Mouse (Mus musculus) CD4-positive, CD25-positive, alpha-beta regulatory T cell, adult 4 months (primary cell): ENCODE measurements at regions not wholly inside any gene's neighbourhood (a gene's known extent, or its start where the extent isn't known, plus 50 kb on each side); places are given as distances from the start of the nearest gene placed in this dataset.

Source experiments
- ATAC-seq: one replicate; pipeline ENCODE4 v1.8.0; 2017

DNA sequence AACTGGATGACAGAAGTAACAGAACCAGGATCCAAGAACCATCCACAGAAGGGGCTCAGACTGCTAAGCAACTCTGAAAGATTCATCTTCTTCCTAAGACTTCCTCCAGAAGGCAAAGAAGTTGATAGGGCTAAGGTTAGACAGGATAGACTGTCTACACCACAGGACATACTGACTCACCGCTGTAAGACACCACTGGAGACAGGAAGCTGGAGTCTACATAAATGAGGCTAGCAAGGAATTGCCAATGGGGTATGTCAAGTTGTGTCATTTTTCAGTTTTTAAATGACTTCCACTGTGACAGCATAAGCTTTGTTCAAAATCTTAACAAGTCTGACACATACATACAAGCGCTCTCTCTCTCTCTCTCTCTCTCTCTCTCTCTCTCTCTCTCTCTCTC is 645.4 kb upstream of the Gm10131 start:
- ATAC-seq = peak; percentile 36

DNA sequence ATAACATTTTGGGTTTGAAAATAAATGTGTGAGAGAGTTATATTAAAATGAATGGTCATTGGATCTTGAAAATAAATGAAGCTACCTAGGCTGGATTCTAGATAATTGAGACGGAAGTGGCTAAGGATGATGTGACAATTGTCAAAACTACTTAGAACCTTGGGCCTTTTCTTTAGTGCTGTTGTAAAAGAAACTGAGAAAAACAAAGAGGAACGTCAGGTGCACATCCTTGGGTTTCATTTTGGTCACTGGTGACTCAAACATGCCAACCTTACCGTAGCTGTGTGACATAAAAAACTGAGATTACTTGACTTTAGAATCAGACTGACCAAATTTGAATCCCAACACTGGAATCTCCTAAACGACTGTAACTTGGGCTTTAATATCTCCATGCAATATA is 644.6 kb upstream of the Gm10131 start:
- peak; percentile 65 for ATAC-seq

DNA sequence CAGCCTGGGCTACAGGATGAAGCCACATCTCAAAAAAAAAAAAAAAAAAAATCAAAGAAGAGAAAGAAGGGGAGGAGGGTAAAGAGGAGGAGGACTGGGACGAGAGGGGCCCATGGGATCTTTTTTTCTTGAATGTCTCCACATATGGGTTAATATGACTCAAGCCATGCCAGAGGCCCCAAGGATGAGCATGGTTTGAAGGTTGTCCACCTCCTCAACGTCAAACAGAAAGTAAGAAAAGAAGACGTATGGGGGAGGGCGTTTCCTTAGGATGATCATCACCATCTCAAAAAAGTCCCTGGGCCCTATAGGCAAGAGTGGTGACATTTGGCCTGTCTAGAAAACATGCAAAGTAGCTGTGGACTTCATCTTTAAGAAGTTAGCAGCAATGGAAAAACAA is 643.9 kb upstream of the Gm10131 start:
- peak; percentile 63 for ATAC-seq

DNA sequence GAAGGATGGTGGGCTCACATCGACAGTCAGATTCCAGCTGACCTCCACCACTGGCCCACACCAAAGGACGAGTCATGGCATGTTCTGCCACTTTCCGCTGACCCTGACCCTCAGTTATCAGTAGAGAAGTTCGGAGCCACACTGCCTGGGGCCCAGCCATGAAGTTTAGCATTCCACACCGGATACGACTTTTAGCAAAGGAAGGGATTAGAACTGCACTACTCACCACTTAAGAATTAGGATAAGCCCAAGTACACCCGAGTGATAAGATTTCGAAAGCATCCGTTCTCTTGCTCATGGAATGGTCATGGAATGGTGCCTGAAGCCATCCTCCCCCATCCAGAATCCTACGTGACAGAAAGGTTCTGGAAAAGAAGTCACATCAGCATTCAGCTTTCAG is 641.5 kb upstream of the Gm10131 start:
- ATAC-seq = no peak

DNA sequence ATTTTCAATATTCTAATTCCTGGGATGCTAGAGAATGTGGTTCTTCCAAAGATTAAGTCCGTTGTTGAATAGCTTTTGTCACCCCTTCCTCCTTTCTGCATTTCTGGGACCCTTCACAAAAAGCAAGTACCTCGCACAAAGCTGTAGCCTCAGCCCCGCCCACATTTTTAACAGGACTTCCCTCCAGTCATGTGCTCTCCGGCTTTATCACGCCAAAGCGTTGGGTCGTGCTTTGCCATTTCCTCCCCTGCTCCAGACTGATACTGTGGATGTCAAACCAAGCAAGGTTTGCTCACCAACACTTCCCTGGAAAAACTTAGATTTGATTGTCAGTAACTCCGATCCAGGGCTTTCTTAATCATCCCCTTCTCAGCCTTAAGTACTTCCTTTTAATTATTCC is 637.0 kb upstream of the Gm10131 start:
- no peak for ATAC-seq

DNA sequence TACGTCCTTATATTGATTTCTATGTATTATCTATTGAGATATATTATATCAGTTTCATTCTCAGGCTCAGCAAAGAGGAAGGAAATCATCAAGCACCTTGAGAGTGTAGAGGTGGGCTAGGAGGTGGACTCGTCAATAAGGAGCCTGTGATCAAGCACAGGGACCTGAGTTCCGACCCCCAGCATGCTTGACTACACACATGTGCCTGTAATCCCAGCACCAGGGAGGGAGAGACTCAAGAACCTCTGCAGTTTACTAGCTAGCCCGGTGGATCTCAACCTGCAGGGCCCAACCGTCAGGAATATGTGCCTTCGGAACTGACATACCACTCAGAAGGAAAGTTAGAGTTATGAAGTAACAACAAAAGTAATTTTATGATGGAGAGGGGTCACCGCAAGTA is 634.2 kb upstream of the Gm10131 start:
- no peak for ATAC-seq

DNA sequence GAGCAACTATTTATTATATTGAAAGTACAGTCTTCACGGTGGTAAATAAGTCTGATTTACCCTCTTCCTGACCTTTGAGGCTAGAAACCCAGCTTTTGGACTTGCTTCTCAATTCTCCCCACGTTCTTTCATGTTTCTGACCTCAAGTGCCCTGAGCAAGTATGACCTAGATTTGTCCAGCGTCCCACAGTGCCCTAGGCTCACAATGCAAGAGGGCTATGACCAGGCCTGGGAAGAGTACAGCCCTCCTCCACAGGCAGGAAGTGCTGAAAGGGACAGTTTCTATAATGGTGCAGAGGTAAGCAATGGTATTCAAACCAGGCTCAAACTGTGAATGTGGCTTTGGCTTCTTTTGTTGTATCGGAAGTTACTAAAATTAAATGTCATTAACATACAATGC is 633.1 kb upstream of the Gm10131 start:
- ATAC-seq = peak; percentile 30

DNA sequence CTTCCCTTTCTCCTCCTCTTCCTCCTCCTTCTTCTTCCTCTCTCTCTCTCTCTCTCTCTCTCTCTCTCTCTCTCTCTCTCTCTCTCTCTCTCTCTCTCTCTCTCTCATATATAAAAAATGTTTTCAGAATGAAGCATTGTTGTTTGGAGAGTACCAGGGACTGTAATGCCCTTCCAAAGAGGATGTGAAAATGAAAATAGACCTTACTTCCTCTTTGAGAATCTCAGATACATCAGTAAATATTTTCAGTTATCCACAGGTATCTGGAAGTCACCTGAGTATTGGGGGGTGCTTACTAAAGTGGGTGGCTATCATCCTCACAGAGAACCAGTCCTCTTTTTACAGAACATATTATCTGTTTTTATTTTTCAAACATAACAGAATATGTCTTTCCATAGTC is 632.6 kb upstream of the Gm10131 start:
- no peak for ATAC-seq

DNA sequence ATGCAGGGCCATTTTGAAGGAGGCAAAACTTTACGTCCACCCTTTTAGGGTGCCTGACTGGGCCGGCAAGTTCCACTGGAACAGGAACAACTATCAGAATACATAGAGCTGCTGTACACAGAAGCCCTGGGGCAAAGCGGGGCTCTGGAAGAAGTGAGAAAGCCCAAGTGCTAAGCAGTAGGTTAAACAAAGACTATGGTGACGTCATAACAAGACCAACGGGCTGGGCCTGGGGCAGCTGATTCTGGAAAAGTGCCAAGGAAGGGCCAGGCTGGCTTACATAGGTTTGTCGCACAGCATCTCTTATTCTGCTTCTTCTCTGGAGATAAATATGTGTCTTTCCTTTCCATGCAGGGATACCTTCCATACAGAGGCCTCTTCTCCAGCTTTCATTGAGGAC is 631.6 kb upstream of the Gm10131 start:
- ATAC-seq = no peak

DNA sequence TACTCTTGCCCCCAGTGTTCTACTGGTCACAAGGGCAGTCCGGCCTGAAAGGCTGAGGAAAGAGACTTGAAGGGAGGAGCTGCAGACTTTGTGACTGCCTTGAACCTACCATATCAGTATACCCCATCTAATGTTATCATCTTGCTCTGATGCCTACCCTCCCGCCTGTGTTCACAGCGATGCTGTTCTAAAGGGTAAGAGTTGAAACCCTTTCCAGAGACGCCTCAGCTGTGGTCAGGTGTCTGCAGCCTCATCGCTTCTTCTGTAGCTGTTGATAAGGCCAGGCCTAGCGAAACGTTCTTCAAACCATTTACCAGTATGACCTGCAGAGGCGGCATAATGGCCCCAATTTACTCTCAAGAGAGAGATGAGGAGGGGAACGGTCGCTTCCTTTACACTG is 629.3 kb upstream of the Gm10131 start:
- peak; percentile 22 for ATAC-seq

DNA sequence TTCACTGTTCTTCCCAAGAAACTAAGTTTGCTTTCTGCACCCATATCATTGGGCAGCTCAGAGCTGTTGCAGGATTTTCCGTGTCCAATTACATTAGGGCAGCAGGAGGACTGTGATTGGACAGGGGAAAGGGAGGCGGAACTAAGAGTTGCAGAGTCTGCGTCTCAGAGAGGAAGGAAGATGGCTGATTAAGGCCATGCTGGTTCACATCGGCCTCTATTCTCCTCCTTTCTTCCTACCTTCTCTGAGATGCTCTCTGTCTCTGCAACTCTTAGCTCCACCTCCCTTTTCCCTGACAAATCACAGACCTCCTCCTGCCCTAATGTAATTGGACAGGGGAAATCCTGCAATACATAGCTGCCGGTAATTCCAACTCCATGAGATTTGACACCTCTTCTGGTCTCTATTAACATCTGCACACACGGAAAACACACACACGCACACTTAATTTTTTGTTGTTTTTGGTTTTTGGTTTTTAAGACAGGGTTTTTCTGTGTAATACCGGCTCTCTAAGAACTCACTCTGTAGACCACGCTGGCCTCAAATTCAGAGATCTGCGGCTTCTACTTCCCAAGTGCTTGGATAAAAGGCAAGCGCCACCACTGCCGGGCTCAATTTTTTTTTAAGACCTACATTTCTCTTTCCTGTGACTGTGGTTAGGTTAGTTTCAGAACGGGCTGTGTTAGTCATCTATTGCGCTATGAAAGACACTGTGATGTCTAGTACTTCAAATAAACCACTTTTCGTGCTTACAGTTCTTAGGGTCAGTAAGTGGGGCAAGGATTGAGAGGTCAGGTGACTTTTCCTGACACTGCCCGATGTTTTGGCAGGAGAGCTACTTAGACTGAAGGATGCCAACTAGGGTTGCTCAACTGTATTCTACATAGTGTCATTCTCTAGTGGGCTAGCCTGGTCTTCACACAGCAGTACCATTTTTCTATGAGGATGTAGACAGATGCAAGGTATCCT is 628.6 kb upstream of the Gm10131 start:
- ATAC-seq = peak; percentile 83

DNA sequence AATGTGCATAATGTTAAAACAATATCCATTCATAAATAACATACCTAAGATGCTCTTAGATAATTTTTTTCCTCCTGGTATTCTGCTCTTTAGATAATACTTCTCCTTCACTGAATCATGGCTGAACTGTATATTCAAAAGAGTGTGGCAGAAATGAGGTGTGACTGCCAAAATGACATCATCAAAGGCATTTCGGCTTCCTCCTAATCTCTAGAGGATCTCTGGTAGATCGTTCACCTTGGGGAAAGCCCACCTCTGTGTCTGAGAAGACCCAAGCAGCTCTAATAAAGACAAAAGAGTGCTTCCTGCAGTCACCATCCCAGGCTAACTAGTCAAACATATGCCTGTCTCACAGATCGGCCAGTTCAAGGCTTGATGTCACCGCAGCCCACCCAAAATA is 624.7 kb upstream of the Gm10131 start:
- no peak for ATAC-seq

DNA sequence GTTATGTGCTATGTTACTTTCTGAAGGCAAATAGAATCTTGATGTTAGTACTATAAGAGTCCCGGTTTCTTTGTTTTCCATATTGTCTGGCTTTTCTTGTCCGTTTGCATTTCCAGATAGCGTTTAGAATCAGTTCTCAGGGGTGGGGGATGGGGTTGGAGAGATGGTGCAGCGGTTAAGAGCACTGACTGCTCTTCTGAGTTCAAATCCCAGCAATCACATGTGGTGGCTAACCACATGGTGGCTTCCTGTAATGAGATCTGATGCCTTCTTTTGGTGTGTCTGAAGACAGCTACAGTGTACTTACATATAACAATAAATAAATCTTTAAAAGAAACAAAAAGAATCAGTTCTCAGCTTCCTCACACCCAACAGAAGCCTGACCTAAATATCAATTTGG is 623.5 kb upstream of the Gm10131 start:
- peak; percentile 11 for ATAC-seq

DNA sequence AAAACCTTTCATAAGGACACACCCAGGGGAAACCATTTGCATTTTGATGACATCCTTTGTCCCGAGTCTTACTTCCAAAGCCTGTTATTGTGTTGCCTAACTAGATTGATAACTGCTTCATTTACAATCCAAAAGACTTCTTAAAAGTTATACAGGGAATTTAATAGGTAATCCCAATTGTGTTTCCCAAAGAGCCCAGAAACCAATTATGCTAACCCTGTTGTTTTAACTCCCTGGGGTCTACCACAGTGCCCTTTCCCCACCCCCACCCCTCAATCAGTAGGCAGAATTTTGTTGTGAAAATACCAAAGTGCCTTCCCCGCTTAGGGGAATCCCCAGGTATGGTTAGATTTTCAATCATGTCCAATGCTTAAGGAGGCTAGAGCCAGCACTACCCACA is 621.3 kb upstream of the Gm10131 start:
- peak; percentile 42 for ATAC-seq

DNA sequence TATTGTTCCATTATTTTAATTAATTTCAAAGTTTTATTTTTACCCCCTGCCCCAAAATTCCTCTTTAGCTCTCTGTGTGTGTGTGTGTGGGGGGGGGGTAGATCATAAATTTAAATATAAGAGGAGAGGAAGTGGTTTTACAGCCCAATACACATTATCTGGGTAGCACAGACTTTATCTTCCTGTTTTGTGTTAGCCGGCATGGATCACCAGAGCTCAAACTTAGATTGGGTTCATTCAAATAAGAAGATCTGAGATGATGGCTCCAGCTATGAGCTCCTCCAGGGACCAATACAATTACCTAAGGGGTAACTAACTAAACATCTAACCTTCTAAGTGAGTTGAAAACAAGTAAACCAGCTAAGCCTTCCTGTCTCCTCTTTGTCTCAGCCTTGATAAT is 620.8 kb upstream of the Gm10131 start:
- peak; percentile 77 for ATAC-seq

DNA sequence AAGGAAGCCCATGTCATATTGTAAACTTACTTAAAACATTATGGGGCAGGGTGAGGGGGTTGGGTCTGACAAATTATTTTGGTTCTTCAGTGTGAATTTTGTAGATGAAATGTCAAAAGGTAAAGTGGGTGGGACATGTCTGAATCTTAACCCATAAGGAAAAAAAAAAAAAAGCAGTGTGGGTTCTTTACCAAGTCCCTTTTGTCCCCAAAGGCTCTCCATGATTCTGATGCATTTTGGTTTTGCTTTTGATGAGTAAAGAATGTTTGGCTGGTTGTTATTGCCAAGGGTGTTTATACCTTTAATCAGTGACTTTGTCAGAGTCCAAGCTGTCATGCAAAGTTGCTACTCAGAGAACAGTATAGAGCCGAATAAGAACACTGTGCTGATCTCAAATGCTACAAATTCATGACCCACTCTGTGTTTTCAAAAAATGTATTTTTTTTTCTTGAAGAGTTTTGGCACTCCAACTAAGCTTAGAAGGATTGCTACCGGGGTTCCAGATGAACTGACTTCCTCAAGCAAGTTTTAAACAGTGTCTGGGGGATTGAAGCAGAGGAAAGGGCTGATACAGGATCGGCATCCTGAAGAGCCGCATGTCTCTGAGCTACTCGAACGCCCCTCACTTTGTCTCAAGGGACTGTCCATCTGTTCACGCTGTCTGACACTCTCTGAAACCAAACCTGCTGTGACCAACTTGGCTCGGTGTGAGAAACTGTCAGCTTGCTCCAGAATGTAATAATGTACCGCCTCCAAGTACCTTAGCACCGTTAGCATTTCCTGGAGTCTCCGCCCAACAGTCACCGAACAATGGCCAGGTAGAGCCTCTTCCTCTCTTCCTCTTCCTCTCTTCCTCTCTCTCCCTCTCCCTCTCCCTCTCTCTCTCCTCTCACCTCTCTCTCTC is 619.8 kb upstream of the Gm10131 start:
- peak; percentile 31 for ATAC-seq

DNA sequence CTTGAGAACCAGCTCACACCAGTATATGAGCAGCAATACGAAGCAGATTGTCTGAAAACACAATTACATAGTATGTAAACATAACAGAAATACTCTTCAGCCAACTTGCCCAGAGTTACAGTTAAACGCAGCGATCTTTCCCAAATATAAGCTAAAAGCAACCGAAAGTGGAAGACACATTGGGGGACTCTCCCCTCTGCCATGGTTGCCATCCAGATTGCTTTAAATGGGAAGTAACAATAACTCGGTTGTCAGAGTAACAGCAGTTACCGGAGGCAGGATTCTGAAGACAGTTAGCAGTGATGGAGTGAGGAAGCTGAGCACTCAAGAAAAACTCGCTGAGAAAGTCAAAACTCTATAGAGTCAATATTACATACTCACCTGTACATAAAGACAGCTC is 618.0 kb upstream of the Gm10131 start:
- no peak for ATAC-seq

DNA sequence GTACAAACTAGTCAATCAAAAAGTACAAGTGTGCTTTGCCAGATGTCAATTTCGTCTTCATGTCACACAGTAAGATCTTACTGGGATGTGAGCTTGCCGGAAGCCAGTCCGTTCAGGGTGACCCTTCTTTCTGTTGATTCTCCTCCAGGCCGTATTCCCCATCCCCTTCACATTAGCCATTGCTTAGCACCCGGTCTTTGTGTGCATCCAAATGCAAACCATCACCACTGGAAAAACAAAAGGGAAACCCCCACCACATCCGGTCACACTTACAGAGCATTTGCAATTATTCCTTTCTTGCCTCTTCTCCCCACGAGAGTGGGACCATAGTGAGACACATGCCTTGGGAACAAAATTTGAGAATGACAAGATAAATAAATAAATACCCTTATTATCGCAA is 616.2 kb upstream of the Gm10131 start:
- ATAC-seq = no peak

DNA sequence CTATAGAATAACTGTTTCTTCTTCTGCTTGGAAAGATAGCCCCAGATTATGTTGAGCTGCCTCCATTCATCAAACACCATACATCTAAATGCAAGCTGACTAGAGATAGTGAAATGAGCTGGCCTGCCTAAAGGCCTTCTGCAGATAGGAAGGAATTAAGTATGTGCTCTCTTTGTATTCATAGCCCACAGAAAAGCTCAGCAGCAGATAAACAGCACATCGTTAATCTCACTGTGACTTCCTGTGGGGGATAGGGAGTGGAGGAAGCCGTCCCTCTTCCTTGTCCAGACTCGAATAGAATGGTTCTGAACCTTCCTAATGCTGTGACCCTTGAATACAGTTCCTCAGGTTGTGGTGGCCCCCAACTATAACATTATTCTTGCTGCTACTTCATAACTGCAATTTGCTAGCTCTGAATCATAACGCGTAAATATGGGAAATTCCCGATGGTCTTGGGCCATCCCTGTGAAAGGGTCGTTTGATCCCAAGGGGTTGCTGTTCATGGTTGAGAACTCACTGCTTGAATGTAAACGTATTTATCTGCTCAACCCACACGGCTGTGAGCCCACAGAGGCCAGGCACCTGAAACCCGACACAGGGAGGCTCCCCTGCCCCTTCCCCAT is 614.7 kb upstream of the Gm10131 start:
- ATAC-seq = no peak

DNA sequence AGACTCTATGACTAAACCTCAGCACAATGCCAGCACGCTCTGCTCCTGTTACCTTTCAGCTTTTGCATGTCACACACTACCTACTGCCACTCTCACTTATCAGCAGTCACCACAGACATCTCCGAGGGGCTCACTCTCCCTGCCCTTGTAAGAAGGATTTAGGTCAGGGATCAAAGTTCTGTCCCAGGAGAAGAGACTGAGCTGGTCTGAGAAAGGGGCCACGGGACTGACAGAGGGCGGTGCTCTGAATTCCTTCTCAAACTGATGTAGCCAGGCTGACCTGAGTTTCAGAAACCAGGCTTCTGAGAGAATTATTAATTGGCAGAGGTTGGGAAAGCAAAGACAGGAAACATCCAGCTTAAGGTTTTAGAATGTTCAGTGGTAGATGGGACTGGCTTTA is 614.0 kb upstream of the Gm10131 start:
- ATAC-seq = no peak

DNA sequence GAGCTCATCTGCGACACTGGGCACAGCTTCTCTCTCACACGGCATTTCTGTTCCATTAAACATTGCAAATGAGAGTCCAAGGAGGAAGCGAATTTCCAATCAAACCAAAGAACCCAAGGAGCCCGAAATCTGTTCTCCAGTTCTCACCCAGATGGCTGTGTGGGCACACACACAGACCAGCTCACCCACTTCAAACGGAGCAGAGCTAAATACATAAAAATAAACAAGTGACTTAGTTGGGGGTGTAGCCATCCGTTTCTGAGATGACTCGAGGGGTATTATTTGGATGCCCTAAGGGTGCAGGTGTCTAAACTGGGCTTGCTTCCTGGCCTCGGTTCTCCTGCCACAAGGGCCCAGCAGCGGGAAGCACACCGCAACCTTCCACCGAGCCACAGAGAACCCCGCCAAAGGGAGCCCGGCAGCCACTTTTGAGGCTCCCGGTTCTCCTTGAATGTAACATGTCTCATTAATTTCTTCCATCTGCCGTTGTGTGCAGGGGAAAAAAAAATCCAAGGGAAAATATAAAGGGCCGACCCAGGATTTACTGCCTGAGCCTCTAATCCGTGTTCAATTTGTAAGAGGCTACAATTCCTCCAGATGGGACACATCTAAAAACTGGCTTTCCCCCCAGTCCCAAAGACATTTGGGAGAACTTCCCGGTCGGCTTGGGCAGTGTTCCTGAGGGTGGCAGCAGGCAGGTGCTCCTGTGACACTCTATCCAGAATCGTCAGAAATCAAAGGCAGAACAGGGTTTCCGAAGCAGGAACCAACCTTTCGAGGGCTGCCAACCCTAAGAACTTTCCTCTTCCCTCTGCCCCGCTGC is 598.6 kb upstream of the Gm10131 start:
- ATAC-seq = no peak

DNA sequence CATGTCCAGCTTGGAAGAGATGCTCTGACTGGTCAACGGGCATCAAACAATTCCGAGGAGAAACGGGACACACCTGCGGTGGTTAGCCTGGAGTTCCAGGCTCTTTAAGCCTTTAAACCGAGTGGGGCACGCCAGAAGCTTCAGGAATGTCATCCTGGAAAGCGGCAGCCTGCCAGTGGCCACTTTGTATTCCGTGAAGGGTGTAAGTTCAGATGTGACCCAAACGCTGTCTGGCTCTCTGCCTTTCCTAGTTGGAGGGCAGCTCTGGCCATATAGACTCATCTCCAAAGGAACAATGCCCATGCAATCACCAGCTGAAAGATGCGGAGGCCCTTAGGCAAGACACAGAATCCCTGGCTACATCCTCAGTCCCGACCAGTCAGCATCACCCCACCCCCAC is 597.8 kb upstream of the Gm10131 start:
- no peak for ATAC-seq
